Mouse (Mus musculus): ENCODE measurements around the gene Oip5. TPM values are rescaled to one million over a fixed set of nuclear protein-coding genes. Genes with fewer than 3 reads are reported as not detected.

Gene Oip5
- polyA plus RNA-seq, 1 experiment from 2014 or later = 36.7 TPM

GRCm38 (mm10) chr2:119594113-119594981, 23.9 kb downstream of the Oip5 start:
- Histone ChIP-seq H3K4me3 (ENCODE audit: low read depth, low read length) (peak overlapping the region; percentile 94), H3K4me1 (replicated peaks; ENCODE audit: control insufficient read depth, insufficient read depth, low read length) (0 out of 2 replicates have a peak, but pooled peaks cover 4% of the 10 kb centered on the region), H3K9me3 (ENCODE audit: control insufficient read depth, low read length) (no peaks in the 10 kb centered on the region), H3K9ac (ENCODE audit: low read length) (peak overlapping the region; percentile 96), H3K36me3 (ENCODE audit: control insufficient read depth, insufficient read depth, low read length) (peaks cover 4% of the 10 kb centered on the region), H3K27ac (ENCODE audit: low read depth, low read length) (peak overlapping the region; percentile 78), H3K4me2 (ENCODE audit: low read depth, low read length, severe bottlenecking) (peak overlapping the region; percentile 66), H3K27me3 (ENCODE audit: control insufficient read depth, insufficient read depth, low read length) (no peaks in the 10 kb centered on the region)
- WGBS = under 1% methylated on average over 58 of the region's 61 CpGs
- ATAC-seq (replicated peaks; ENCODE audit: low FRiP score) (peak; percentile 97), DNase-seq (ENCODE audit: low spot score) (peak; percentile 96)

DNA sequence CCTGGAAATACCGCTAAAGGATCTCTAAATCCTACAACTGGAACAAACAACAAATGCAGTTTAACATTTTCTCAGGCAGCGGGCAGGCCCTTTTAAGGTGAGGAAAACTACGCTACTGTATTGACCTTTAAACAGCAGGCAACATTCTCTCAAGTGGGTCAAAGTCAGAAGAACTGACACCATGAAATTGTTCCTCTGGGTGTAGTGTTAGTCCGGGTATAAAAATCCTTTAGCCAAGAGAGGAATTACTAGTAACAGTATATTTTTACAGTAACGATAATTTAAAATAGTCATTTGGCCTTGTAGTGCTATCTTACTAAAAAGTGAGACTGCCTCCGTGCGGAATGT, 24.5 kb downstream of the Oip5 start:
- H3K27ac ChIP-seq (ENCODE audit: low read depth, low read length) = peak overlapping the region; percentile 68
- H3K36me3 ChIP-seq (ENCODE audit: control insufficient read depth, insufficient read depth, low read length) = peaks cover 4% of the 10 kb centered on the region
- peak overlapping the region; percentile 41 for H3K9ac ChIP-seq (ENCODE audit: low read length)
- H3K4me3 ChIP-seq (ENCODE audit: low read depth, low read length) = peak overlapping the region; percentile 94
- no peaks in the 10 kb centered on the region for H3K9me3 ChIP-seq (ENCODE audit: control insufficient read depth, low read length)
- 0 out of 2 replicates have a peak, but pooled peaks cover 4% of the 10 kb centered on the region for H3K4me1 ChIP-seq (replicated peaks; ENCODE audit: control insufficient read depth, insufficient read depth, low read length)
- WGBS = 11% methylated on average over 7 of the region's 7 CpGs
- peak; percentile 57 for ATAC-seq (replicated peaks; ENCODE audit: low FRiP score)
- no peaks in the 10 kb centered on the region for H3K27me3 ChIP-seq (ENCODE audit: control insufficient read depth, insufficient read depth, low read length)
- DNase-seq (ENCODE audit: low spot score) = no peak
- H3K4me2 ChIP-seq (ENCODE audit: low read depth, low read length, severe bottlenecking) = peak overlapping the region; percentile 66; the same call in 1 of the 2 replicates

DNA sequence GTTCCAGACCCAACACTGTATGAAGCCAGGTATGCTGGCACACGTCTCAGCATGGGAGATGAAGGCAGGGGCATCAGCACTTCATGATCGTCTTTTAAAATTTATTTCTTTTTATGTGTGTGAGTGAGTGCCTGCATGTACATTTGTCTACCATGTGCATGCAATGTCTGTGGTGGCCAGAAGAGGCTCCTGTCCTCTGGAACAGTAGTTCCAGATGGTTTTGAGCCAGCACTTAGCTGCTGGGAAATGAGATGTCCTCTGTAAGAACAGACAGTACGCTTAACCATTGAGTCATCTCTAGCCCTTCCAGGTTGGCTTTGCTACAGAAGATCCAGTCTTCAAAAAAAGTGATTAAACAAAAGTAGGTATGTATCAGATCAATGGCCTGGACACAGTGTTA, 27.0 kb downstream of the Oip5 start:
- Histone ChIP-seq H3K9ac (ENCODE audit: low read length) (no peak overlapping the region), H3K36me3 (ENCODE audit: control insufficient read depth, insufficient read depth, low read length) (no peaks in the 10 kb centered on the region; the same call in 1 of the 2 replicates), H3K27me3 (ENCODE audit: control insufficient read depth, insufficient read depth, low read length) (no peaks in the 10 kb centered on the region), H3K4me3 (ENCODE audit: low read depth, low read length) (no peak overlapping the region), H3K4me2 (ENCODE audit: low read depth, low read length, severe bottlenecking) (no peak overlapping the region), H3K27ac (ENCODE audit: low read depth, low read length) (no peak overlapping the region), H3K9me3 (ENCODE audit: control insufficient read depth, low read length) (no peaks in the 10 kb centered on the region), H3K4me1 (replicated peaks; ENCODE audit: control insufficient read depth, insufficient read depth, low read length) (0 out of 2 replicates have a peak, but pooled peaks cover 4% of the 10 kb centered on the region)
- 93% methylated on average over 3 of the region's 3 CpGs for WGBS
- no peak for ATAC-seq (replicated peaks; ENCODE audit: low FRiP score)
- no peak for DNase-seq (ENCODE audit: low spot score)

- Histone ChIP-seq H3K9me3 (ENCODE audit: control insufficient read depth, low read length) (no peaks in the 10 kb centered on the region), H3K36me3 (ENCODE audit: control insufficient read depth, insufficient read depth, low read length) (no peaks in the 10 kb centered on the region), H3K4me3 (ENCODE audit: low read depth, low read length) (no peak overlapping the region), H3K27ac (ENCODE audit: low read depth, low read length) (no peak overlapping the region), H3K4me2 (ENCODE audit: low read depth, low read length, severe bottlenecking) (no peak overlapping the region), H3K9ac (ENCODE audit: low read length) (no peak overlapping the region), H3K4me1 (replicated peaks; ENCODE audit: control insufficient read depth, insufficient read depth, low read length) (no peaks in the 10 kb centered on the region), H3K27me3 (ENCODE audit: control insufficient read depth, insufficient read depth, low read length) (no peaks in the 10 kb centered on the region)
- 12% methylated on average over 4 of the region's 4 CpGs for WGBS
- DNase-seq (ENCODE audit: low spot score) = peak; percentile 78
- no peak for ATAC-seq (replicated peaks; ENCODE audit: low FRiP score)
Measured at GRCm38 (mm10) chr2:119587383-119587782, 30.9 kb downstream of the Oip5 start.

DNA sequence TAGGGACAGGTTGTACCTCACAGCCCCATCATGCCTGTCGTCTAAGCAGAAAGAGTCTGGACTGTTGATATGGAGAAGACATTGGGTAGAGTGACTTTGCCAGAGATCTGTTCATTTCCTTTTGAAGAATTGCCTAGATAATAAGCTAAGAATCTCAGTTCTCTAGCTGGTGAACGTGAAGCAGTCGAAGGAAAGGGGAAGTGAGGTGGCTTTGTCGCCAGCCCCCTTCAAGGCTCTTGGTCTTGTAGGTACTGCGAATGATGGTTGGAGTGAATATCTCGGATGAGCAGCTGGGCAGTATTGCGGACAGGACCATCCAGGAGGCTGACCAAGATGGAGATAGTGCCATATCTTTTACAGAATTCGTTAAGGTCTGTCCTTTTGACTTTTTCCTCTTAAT, 34.0 kb downstream of the Oip5 start:
- DNase-seq (ENCODE audit: low spot score) (no peak), ATAC-seq (replicated peaks; ENCODE audit: low FRiP score) (no peak)
- no peaks in the 10 kb centered on the region for H3K36me3 ChIP-seq (ENCODE audit: control insufficient read depth, insufficient read depth, low read length)
- no peaks in the 10 kb centered on the region for H3K4me1 ChIP-seq (replicated peaks; ENCODE audit: control insufficient read depth, insufficient read depth, low read length)
- H3K4me3 ChIP-seq (ENCODE audit: low read depth, low read length) = no peak overlapping the region
- 89% methylated on average over 8 of the region's 8 CpGs for WGBS
- H3K9ac ChIP-seq (ENCODE audit: low read length) = no peak overlapping the region
- no peaks in the 10 kb centered on the region for H3K27me3 ChIP-seq (ENCODE audit: control insufficient read depth, insufficient read depth, low read length)
- no peak overlapping the region for H3K27ac ChIP-seq (ENCODE audit: low read depth, low read length)
- no peak overlapping the region for H3K4me2 ChIP-seq (ENCODE audit: low read depth, low read length, severe bottlenecking)
- H3K9me3 ChIP-seq (ENCODE audit: control insufficient read depth, low read length) = no peaks in the 10 kb centered on the region

DNA sequence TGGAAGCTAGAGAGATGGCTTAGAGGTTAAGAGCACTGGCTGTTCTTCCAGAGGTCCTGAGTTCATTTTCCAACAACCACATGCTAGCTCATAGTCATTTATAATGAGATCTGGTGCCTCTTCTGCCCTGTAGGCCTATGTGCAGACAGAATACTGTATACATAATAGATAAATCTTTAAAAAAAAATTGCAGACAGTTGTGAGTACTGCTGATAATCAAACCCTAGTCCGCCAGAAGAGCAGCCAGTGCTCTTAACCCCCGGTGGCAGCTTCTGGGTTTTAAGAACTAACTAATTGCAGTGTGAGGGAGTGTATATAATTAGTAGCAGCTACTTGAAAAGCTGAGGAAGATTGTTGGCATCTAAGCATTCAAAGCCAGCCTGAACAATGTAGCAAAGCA, 34.8 kb downstream of the Oip5 start:
- Histone ChIP-seq H3K4me1 (replicated peaks; ENCODE audit: control insufficient read depth, insufficient read depth, low read length) (no peaks in the 10 kb centered on the region), H3K4me3 (ENCODE audit: low read depth, low read length) (no peak overlapping the region), H3K27me3 (ENCODE audit: control insufficient read depth, insufficient read depth, low read length) (no peaks in the 10 kb centered on the region), H3K9ac (ENCODE audit: low read length) (no peak overlapping the region), H3K27ac (ENCODE audit: low read depth, low read length) (no peak overlapping the region), H3K4me2 (ENCODE audit: low read depth, low read length, severe bottlenecking) (no peak overlapping the region), H3K36me3 (ENCODE audit: control insufficient read depth, insufficient read depth, low read length) (no peaks in the 10 kb centered on the region), H3K9me3 (ENCODE audit: control insufficient read depth, low read length) (no peaks in the 10 kb centered on the region)
- WGBS = 54% methylated on average over 2 of the region's 2 CpGs
- no peak for ATAC-seq (replicated peaks; ENCODE audit: low FRiP score)
- no peak for DNase-seq (ENCODE audit: low spot score)

GRCm38 (mm10) chr2:119581571-119581970, 36.7 kb downstream of the Oip5 start:
- H3K9me3 ChIP-seq (ENCODE audit: control insufficient read depth, low read length) = no peaks in the 10 kb centered on the region
- H3K27me3 ChIP-seq (ENCODE audit: control insufficient read depth, insufficient read depth, low read length) = no peaks in the 10 kb centered on the region
- no peak for ATAC-seq (replicated peaks; ENCODE audit: low FRiP score)
- H3K4me2 ChIP-seq (ENCODE audit: low read depth, low read length, severe bottlenecking) = no peak overlapping the region
- H3K27ac ChIP-seq (ENCODE audit: low read depth, low read length) = no peak overlapping the region
- no peak for DNase-seq (ENCODE audit: low spot score)
- H3K9ac ChIP-seq (ENCODE audit: low read length) = no peak overlapping the region
- WGBS = 96% methylated on average over 3 of the region's 3 CpGs
- no peak overlapping the region for H3K4me3 ChIP-seq (ENCODE audit: low read depth, low read length)
- no peaks in the 10 kb centered on the region for H3K4me1 ChIP-seq (replicated peaks; ENCODE audit: control insufficient read depth, insufficient read depth, low read length)
- no peaks in the 10 kb centered on the region for H3K36me3 ChIP-seq (ENCODE audit: control insufficient read depth, insufficient read depth, low read length)

GRCm38 (mm10) chr2:119572471-119572870, 45.8 kb downstream of the Oip5 start:
- Histone ChIP-seq H3K36me3 (ENCODE audit: control insufficient read depth, insufficient read depth, low read length) (no peaks in the 10 kb centered on the region), H3K9me3 (ENCODE audit: control insufficient read depth, low read length) (no peaks in the 10 kb centered on the region), H3K4me3 (ENCODE audit: low read depth, low read length) (no peak overlapping the region), H3K4me2 (ENCODE audit: low read depth, low read length, severe bottlenecking) (no peak overlapping the region), H3K27ac (ENCODE audit: low read depth, low read length) (no peak overlapping the region), H3K4me1 (replicated peaks; ENCODE audit: control insufficient read depth, insufficient read depth, low read length) (no peaks in the 10 kb centered on the region), H3K27me3 (ENCODE audit: control insufficient read depth, insufficient read depth, low read length) (no peaks in the 10 kb centered on the region), H3K9ac (ENCODE audit: low read length) (no peak overlapping the region)
- DNase-seq (ENCODE audit: low spot score) (no peak), ATAC-seq (replicated peaks; ENCODE audit: low FRiP score) (no peak)
- 94% methylated on average over 1 of the region's 1 CpGs for WGBS

All from forebrain, embryonic 11.5 days (tissue).